Mouse (Mus musculus) C2C12 (cell line): ENCODE data around the gene Trappc2. TPM values are rescaled to one million over a fixed set of nuclear protein-coding genes. Genes with fewer than 3 reads are reported as not detected.

Source experiments
- H3K27me3 ChIP-seq: one replicate; pipeline ENCODE4 v1.6.1; 2011; ENCODE audit not compliant: control insufficient read depth, insufficient read depth, insufficient read length
- H3K36me3 ChIP-seq: one replicate; pipeline ENCODE4 v1.6.1; 2011; ENCODE audit not compliant: control insufficient read depth, insufficient read depth
- H3K4me3 ChIP-seq: one replicate; pipeline ENCODE4 v1.5.1; 2011; ENCODE audit warnings: mild to moderate bottlenecking, control low read depth; ENCODE audit not compliant: poor library complexity, insufficient read depth, severe bottlenecking
- H3K79me2 ChIP-seq: one replicate; pipeline ENCODE4 v1.6.1; 2011; ENCODE audit not compliant: control insufficient read depth, insufficient read depth
- H3K79me3 ChIP-seq: one replicate; pipeline ENCODE4 v1.6.1; 2011; ENCODE audit warnings: low read depth, control low read depth
- H3ac ChIP-seq: one replicate; pipeline ENCODE3; 2011; ENCODE audit warnings: low read depth; ENCODE audit not compliant: control insufficient read depth, insufficient read length
- CEBPB ChIP-seq: IDR thresholded peaks from one replicate; pipeline ENCODE4 v1.6.1; 2011; ENCODE audit warnings: low read depth, mild to moderate bottlenecking, control low read depth, moderate library complexity
- CTCF ChIP-seq: IDR thresholded peaks from one replicate; pipeline ENCODE4 v1.5.1; 2011; ENCODE audit not compliant: control insufficient read depth, insufficient read depth, insufficient read length
- FOSL1 ChIP-seq: IDR thresholded peaks from one replicate; pipeline ENCODE4 v1.8.0; 2011; ENCODE audit warnings: mild to moderate bottlenecking, low read length; ENCODE audit not compliant: poor library complexity, insufficient read depth, severe bottlenecking
- MAX ChIP-seq: IDR thresholded peaks from one replicate; pipeline ENCODE4 v1.6.1; 2011; ENCODE audit warnings: mild to moderate bottlenecking, control low read depth
- MYOD1 ChIP-seq: IDR thresholded peaks from one replicate; pipeline ENCODE4 v1.6.1; 2011; ENCODE audit warnings: low read depth; ENCODE audit not compliant: control insufficient read depth, insufficient read length
- MYOG ChIP-seq: IDR thresholded peaks from one replicate; pipeline ENCODE4 v1.6.1; 2011; ENCODE audit not compliant: control insufficient read depth, insufficient read length; ENCODE audit errors: extremely low read depth
- USF1 ChIP-seq: IDR thresholded peaks from one replicate; pipeline ENCODE4 v1.6.1; 2011; ENCODE audit warnings: low read depth, mild to moderate bottlenecking, control low read depth, moderate library complexity
- long read RNA-seq, 2 experiments: library from polyadenylated mRNA; unstranded; transcript quantifications; one replicate each; pipeline ENCODE4 v2.0.0; 2019 to 2020
- polyA plus RNA-seq: library from polyadenylated mRNA; unstranded; fragments of >200 nt; fragmentation: generic; extraction: Trizol; gene quantifications from one replicate; pipeline ENCODE4 v1.2.1, GENCODE M21; 2012; ENCODE audit warnings: missing spikeins

The Trappc2 gene
- 5.0 TPM for polyA plus RNA-seq
- long read RNA-seq, experiment 1, transcript Trappc2-203 (5 exons, 1,613 nt) = major isoform, 22 of 25 reads
- long read RNA-seq, experiment 1, partial matches to known transcripts = 0 of 25 reads
- long read RNA-seq, experiment 1, other reads (novel, unspliced or antisense) = 3 of 25 reads
- long read RNA-seq, experiment 2, transcript Trappc2-203 (5 exons, 1,613 nt) = major isoform, 25 of 27 reads
- long read RNA-seq, experiment 2, partial matches to known transcripts = 0 of 27 reads
- long read RNA-seq, experiment 2, other reads (novel, unspliced or antisense) = 2 of 27 reads

DNA sequence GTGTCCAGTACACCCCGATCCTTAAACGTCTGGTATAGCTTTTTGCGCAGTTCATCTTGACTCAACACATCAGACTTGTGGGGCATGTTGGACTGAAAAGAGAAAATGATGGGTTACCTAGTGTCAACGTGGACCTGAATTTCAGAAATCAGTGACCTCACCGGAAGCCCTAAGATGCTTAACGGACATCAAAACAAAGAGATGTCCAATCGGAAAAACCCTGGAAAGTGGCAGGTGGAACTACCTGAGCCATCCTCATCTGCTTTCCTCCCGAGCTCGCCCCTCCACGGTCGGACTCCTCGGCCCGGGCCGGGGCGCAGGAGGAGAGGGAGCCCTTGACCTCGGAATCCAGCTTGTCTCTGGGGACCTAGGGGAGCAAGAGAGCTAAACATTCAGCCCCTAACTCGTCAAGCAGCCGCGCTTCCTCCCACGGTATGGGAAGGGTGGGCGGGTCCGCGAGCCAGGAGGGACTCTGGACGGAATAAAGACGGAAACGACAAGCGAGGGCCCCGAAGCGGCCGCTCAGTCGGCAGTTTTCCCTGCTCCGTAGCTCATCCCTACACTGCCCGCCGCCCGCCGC is at the start of gene Trappc2:
Gene Trappc2 (plus strand): TSS at position 539 of the 580 bp plus-strand sequence.
- Histone ChIP-seq H3K79me2 (peaks cover 12% of the 10 kb centered on the region), H3K36me3 (no peaks in the 10 kb centered on the region), H3ac (peak within 1 kb of the TSS; percentile 89), H3K27me3 (no peaks in the 10 kb centered on the region), H3K79me3 (peaks cover 2% of the 10 kb centered on the region), H3K4me3 (peak within 1 kb of the TSS; percentile 46)
- TF ChIP-seq MYOD1 = no peak
- no peak for TF ChIP-seq CTCF
- no peak for TF ChIP-seq MYOG
- no peak for TF ChIP-seq FOSL1
- no peak for TF ChIP-seq USF1
- TF ChIP-seq CEBPB = no peak
- TF ChIP-seq MAX = no peak

GRCm38 (mm10) chrX:166393753-166394152 is 46.6 kb upstream of the Trappc2 start:
- Histone ChIP-seq H3K27me3 (no peaks in the 10 kb centered on the region), H3K36me3 (no peaks in the 10 kb centered on the region), H3ac (no peak overlapping the region), H3K79me2 (no peaks in the 10 kb centered on the region), H3K4me3 (no peak overlapping the region), H3K79me3 (no peaks in the 10 kb centered on the region)
- no peak for TF ChIP-seq MYOG
- TF ChIP-seq FOSL1 = no peak

DNA sequence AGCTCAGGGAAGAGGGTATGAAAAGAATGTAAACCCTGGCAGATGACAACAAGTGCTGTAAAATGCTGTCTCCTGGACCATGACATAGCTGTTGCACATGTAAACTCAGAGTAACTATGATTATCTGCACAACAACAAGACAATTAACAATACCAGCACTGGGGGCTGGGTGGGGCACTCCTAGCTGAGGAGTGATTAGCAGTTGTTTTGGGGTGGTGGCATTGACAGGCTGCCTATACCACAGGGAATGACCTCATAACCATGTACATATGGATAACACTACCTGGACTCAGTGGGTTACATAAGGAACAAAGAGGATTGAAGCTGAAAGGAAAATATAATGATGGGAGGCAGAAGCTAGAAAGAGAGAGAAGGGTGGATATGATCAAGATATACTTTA is 32.5 kb upstream of the Trappc2 start:
- TF ChIP-seq FOSL1 = no peak
- TF ChIP-seq MYOD1 = no peak
- no peak for TF ChIP-seq MAX
- no peak for TF ChIP-seq USF1
- no peak for TF ChIP-seq MYOG
- no peak for TF ChIP-seq CTCF
- TF ChIP-seq CEBPB = no peak
- Histone ChIP-seq H3ac (no peak overlapping the region), H3K27me3 (no peaks in the 10 kb centered on the region), H3K4me3 (no peak overlapping the region), H3K36me3 (peaks cover 4% of the 10 kb centered on the region), H3K79me2 (no peaks in the 10 kb centered on the region), H3K79me3 (no peaks in the 10 kb centered on the region)

DNA sequence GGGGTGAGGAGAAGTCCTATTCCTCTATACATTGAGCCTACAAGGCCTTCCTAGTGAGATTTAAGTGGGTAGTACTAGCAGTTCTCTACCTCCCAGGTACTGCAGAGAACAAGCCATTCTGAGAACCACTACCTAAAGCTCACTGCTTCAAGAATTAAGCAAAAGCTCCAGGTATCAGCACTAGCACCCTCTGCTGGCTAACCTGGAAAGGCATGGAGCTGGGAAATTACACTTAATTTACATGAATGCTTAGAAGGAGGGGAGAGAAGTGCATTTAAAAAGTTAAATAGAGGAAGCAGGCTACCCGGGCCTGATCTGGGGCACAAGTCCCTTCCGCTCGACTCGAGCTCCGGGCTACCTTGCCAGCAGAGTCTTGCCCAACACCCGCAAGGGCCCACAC is 24.2 kb upstream of the Trappc2 start:
- peaks cover 6% of the 10 kb centered on the region for H3K36me3 ChIP-seq
- no peaks in the 10 kb centered on the region for H3K79me2 ChIP-seq
- H3K4me3 ChIP-seq = no peak overlapping the region
- TF ChIP-seq CEBPB = no peak
- no peak for TF ChIP-seq USF1
- TF ChIP-seq MAX = no peak
- no peak for TF ChIP-seq MYOG
- TF ChIP-seq MYOD1 = no peak
- TF ChIP-seq CTCF = no peak
- TF ChIP-seq FOSL1 = no peak
- no peak overlapping the region for H3ac ChIP-seq
- no peaks in the 10 kb centered on the region for H3K79me3 ChIP-seq
- H3K27me3 ChIP-seq = no peaks in the 10 kb centered on the region

DNA sequence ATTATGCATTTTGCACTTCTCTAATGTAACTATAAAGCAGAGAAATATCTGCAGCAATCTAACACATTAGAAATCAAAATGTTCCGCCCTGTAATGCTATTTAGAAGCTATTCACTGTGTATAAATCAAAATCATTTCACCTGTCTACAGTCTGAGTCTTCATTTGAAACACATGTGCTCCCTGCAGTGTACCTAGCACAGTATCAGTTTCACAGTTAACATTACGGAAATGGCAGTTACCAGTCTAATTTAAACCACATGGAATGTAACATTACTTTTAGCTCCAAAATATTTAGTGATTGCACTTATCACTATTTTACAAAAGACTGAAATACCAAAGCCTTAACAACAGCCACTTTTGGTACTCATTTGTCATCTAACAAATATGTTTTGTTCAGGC is 5.6 kb upstream of the Trappc2 start:
- Histone ChIP-seq H3K79me2 (no peaks in the 10 kb centered on the region), H3K27me3 (no peaks in the 10 kb centered on the region), H3ac (no peak overlapping the region), H3K36me3 (no peaks in the 10 kb centered on the region), H3K79me3 (no peaks in the 10 kb centered on the region), H3K4me3 (no peak overlapping the region)
- TF ChIP-seq CEBPB = no peak
- no peak for TF ChIP-seq FOSL1
- no peak for TF ChIP-seq CTCF
- no peak for TF ChIP-seq MAX
- TF ChIP-seq MYOD1 = no peak
- TF ChIP-seq USF1 = no peak
- no peak for TF ChIP-seq MYOG

DNA sequence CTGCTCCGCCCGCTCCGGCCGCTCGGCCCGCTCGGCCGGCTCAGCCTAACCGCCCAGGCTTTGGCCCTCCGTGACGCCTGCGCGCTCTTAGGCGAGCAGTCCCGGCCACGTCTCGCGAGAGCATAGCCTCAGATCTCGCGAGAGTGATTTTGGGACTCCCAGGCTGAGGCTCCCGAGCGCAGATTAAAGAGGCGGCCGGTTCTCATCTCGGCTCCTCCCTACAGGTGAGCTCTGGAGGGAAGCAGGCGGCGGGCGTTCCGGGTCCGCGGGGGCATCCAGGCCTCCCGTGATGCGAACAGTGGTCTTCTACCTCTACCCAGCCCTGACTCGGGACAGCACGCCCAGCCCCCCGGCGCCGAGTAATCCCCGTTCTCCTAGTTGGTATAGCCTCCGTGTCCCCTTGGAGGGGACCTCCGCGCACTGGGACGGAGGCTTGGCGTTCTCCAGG is 266 bp downstream of the Trappc2 start, which contains the start of gene Ofd1:
Gene Ofd1 (minus strand): TSS at position 89 of the 448 bp plus-strand sequence.
- peaks cover 2% of the 10 kb centered on the region for H3K79me3 ChIP-seq
- no peaks in the 10 kb centered on the region for H3K27me3 ChIP-seq
- peak within 1 kb of the TSS; percentile 89 for H3ac ChIP-seq
- TF ChIP-seq MYOD1 (no peak), CTCF (no peak), FOSL1 (no peak), USF1 (no peak), MYOG (no peak), MAX (no peak), CEBPB (no peak)
- no peaks in the 10 kb centered on the region for H3K36me3 ChIP-seq
- peak within 1 kb of the TSS; percentile 46 for H3K4me3 ChIP-seq
- peaks cover 12% of the 10 kb centered on the region for H3K79me2 ChIP-seq
